Mouse (Mus musculus): Measurements from ENCODE around the gene Glud1.

DNA sequence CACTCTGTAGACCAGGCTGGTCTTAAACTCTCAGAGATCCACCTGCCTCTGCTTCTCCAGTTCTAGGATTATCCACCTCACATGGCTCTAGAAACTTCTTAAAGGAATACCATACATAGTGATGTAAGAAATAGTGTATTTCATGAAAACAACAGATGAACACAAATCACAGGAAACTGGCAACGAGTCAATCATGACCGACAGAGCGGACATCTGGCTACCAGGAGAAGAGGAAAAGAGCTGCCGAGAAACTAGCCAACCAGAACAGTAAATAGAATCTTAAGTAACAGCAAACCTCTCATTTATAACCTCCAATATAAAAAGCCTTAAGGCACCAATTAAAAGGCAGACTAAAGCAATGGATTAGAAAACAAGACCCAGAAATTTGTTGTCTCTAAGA lies 30.8 kb upstream of the Glud1 start:
- TF ChIP-seq ZNF384 (IDR thresholded peaks at IDR 0.05; ENCODE audit: low read depth, low read length) (no peak), ZC3H11A (IDR thresholded peaks at IDR 0.05; ENCODE audit: borderline replicate concordance, low read depth, low read length) (no peak)
